Mouse (Mus musculus): ENCODE measurements around the gene Smdt1.

GRCm38 (mm10) chr15:82342543-82342935, 3.8 kb downstream of the Smdt1 start:
- TF ChIP-seq CTCF (IDR thresholded peaks at IDR 0.05; ENCODE audit: extremely low read depth, insufficient read depth, low read length) (no peak), POLR2A (IDR thresholded peaks at IDR 0.05; ENCODE audit: extremely low read depth, insufficient read depth, low read length) (no peak)

Data from cortical plate, adult 2 months (tissue).